Mouse (Mus musculus): ENCODE data around the gene Sorbs1.

Sorbs1 gene

DNA sequence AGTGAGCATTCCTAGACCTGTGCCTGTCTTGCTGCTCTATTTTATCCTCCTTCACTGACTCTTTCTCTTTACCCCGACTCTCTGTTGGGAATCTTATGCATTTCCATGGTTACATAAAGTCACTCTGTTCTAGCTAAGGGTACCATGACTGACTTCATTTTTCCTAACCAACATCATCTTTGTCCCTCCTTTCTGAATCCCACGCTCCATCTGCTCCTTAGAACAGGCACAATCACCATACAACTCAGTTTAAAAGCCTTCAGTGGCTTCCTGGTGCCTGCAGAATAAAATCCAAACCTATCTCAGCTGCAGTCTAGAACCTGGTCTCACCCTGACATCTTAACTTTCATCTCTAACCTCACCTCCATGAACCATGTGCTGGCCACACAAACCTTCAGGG lies 215.0 kb downstream of the Sorbs1 start:
- no peak for DNase-seq

- no peak for DNase-seq
These were observed 215.8 kb downstream of the Sorbs1 start for GRCm38 (mm10) chr19:40297798-40298144.

GRCm38 (mm10) chr19:40297078-40297797 lies 216.3 kb downstream of the Sorbs1 start:
- peak in 1 of 2 experiments; percentile 23 for DNase-seq

DNA sequence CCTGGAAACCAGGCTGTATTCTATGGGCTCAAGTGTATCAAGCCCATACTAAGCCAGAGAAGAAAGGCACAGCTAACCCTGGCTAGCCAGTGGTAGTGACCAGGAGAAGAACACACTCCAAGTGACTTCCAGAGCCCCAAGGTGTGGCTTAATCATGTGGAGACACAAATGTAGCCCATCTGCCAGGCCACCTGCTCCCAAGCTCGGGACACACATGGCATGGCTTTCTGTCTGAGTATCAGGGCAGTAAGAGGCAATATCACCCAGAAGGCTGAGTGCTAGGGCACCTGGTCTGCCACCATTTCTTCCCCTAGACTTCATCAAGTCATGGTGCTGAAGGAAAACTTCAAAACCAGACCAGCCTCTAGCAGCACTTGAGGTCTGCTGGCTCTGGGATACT lies 219.3 kb downstream of the Sorbs1 start:
- DNase-seq, result no peak

DNA sequence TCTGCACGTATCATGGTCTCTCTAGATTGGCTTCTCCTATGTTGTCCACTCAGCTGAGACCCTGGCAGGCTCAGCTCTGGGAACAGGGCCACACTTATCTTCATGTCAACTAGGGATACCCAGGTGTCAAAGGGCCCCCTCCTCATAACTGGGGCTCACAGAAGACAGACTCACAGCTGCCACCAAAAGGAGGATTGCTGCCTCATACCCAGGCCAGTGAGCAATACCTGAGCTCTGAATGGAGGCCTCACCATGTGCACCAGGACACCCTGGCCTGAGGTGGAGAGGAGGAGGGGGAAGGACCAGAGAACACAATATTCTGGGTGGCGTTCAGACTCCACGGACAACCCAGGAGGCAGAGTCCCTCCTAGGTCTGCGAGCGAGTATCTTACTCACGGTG lies 219.8 kb downstream of the Sorbs1 start:
- DNase-seq, result no peak

DNA sequence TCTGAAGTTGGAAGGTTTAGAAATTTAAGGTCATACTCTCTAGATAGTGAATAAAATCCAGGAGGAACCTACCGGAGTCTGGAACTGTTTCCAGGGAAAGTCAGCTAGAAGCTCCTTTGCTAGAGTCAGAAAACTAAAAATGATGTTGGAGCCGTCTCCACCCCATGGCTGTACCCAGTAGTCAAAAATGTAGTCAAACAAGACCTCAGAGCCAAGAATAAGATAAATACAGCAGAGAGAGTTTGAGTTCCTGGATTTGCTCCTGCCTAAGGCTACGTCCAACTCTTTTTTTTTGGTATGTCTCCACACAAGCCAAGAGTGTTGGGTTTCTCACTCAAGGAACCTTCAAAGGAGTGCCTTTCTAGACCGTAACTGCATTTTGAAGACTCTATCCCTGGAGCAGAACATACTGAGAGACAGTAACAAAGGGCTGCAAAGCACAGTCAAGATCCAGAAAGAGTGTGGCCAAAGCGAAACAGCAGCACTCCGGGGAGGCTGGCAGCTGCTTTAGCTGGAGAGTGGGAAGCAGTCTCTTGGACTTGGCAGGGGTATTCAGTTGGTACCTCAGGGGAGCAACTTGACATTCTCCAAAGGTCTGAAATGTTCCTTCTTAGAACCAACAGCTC lies 223.4 kb downstream of the Sorbs1 start:
- no peak for DNase-seq

GRCm38 (mm10) chr19:40288415-40288814 lies 225.2 kb downstream of the Sorbs1 start:
- no peak for DNase-seq

GRCm38 (mm10) chr19:40284704-40285103 lies 228.9 kb downstream of the Sorbs1 start:
- DNase-seq, result no peak

- DNase-seq, result no peak
These were observed 230.2 kb downstream of the Sorbs1 start for GRCm38 (mm10) chr19:40283415-40283814.

DNA sequence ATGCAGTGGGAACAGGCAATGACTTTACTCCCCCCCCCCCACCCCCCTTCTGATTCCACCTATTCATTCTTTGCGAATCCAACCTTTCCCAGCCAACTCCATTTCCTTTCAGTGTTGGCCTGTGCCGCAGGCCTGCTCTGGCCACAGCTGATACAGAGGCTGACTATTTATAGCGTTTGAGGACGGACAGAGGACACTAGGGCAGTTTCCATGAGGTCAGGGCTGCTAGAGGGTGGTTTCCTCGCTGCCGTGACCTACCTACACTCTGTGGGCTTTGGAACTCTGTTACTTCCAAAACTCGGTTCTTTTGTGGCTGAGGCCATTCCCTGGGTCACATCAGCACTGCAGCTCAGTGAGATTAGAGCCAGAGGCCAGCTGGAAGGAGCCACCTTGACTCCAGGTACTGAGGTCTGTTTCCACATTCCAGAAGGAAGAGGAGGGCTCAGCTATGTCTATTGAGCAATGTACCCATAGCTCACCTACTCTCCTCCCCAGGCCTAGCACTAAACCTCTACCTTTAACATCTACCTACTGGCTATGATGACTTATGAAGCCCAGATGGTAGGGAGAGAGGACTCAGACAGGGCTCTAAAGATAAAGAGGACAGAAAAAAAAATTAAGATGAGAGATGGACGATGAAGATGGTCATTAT lies 235.1 kb downstream of the Sorbs1 start:
- no peak for DNase-seq

- no peak for DNase-seq
These were observed 236.1 kb downstream of the Sorbs1 start for GRCm38 (mm10) chr19:40277494-40277893.

- peak; percentile 37 to 49 for DNase-seq
These were observed 238.0 kb downstream of the Sorbs1 start for GRCm38 (mm10) chr19:40275401-40276188.

DNA sequence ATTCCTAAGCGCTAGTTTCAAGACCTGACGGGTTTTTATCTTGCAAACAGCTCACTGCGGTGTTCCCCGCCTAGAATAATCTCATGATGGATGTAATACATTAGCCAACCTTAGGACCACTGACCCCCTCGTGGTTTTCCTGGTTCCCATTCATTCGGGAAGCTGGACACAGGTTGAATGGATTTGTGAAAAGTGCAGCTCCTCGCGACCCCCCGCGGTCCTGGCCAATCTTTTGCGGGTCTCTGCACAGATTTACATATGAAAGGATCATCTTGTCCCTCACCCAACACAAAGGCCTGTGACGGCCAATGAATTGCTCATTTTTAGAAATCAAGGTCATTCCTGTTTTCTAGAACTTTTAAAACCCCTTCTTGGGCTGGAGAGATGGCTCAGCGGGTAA lies 240.9 kb downstream of the Sorbs1 start:
- no peak for DNase-seq

DNA sequence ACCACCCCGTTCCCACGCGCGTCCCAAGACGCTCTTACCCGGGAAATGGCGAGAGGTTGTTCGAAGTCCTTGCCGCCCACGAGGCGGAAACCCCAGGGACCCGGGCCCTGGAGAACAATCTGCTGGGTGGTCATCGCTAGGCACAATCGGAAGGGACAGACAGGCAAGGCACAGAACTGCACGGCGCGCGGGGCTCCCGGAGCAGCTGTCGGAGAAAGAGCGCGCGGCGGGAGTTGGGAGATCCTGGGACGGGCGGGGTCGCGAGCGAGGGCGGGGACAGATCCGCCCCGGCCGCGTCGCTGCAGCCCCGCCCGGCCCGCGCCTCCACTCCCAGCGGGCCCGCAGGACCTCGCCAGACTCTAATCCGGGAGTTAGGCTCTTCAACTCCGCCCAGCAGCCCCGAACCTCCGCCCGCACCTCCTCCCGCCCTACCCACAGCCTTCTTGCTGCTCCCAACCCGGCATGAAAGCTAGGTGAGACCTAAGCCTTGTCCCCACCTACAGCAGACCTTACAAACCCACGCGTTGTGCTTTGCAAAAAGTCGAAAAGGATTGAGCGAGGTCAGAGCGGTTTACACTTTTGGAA lies 242.2 kb downstream of the Sorbs1 start, which contains the start of gene Pdlim1:
Gene Pdlim1 (minus strand): TSS at position 535 of the 585 bp plus-strand sequence.
- DNase-seq, result peak; percentile 56 to 75

- peak in 1 of 2 experiments; percentile 43 for DNase-seq
These were observed 242.9 kb downstream of the Sorbs1 start for GRCm38 (mm10) chr19:40270351-40271307.

DNA sequence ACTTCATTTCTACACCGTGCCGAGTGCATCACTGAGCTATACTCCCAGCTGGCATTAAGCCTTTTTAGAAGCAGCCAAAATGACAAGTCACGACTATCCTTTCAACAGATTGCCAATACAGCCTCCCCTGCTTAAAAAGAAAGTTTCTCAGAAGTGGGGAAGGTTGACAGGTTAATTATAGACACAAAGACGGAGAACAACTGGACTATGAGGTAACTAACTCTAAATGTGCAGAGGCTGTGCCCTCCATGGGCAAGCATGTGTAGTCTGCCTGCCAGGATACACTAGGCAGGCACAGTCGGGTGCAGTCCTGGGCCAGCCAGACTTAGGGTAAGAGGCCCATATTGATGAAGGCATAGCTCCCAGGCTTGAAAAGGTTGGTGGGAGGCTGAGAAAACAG lies 244.1 kb downstream of the Sorbs1 start:
- DNase-seq, result no peak

- no peak for DNase-seq
These were observed 245.1 kb downstream of the Sorbs1 start for GRCm38 (mm10) chr19:40268493-40268892.

GRCm38 (mm10) chr19:40267380-40267779 lies 246.2 kb downstream of the Sorbs1 start:
- no peak for DNase-seq

GRCm38 (mm10) chr19:40259485-40259884 lies 254.1 kb downstream of the Sorbs1 start:
- no peak for DNase-seq

DNA sequence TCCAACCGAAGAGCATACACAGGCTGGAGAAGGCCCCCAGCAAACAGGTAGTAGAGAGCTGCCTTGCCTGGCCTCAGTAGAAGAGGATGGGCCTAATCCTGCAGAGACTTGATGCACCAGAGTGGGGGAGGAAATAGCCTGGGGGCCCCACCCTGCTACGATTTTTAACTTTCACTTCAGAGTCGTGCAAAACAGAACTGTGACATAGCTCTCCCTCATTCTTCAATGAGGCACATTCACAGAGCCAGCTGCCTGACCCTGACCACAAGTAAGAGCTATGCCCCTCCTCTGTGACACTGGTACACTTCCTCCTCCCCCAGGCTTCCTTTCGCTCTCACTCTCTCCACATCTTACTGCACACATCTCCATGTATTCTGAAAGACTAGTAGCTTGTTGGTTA lies 256.2 kb downstream of the Sorbs1 start:
- no peak for DNase-seq

DNA sequence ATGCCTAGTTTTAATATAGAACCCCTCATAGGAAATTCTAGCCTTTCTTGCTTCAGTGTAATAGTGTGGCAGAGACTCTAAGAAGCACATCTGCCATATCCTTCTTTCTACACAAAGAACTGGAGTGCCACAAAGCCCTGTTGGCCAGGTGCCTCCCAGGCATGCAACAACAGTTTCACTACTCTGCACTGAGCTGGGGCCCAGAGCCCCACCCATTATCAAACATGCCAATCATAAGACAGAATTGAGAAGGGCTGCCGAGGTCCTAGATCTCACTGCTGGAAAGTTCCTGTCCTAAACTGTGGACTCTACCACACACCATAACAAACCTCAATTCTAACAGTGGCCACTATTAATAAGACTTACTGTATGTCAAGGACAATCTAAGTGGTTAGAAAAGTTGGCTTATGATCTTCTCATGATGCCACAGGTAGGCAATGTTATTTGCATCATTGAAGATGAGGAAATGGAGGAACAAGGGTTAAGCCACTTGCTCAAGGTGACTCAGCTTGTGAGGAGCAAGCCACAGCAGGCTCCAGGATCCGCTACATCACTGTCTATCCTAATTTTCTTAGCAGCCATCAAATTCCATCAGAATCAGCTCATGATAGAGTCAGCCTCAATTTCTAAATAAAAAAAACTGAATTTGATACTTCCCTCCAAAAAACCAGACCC lies 257.1 kb downstream of the Sorbs1 start:
- DNase-seq, result no peak

All from kidney, postnatal 36 days (tissue).